Mouse (Mus musculus): ENCODE measurements around the gene Lamp2. TPM values are rescaled to one million over a fixed set of nuclear protein-coding genes. Genes with fewer than 3 reads are reported as not detected.
A peak's percentile ranks its signal among the peaks of the same experiment; 100 is the strongest.

Lamp2 gene
- polyA plus RNA-seq, 1 experiment from 2014 or later: 155 TPM

DNA sequence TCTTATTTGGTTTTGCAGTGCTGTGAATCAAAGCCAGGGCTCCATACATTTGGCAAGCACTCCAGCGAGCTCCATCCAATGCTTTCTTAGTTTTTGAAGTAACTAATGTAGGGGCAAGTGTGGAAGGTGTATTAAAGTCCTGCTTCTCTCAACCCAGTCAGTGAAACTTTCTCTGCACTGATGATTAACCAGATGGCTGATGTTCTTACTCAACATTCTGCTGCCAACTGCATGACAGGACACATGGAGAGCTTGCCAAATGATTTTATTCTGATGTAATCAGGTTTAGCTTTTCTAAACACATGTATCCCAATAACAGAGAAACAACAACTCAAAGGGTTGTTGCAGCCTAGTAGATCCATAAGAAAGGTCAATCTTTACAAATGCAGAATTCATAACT, 13.8 kb downstream of the Lamp2 start:
- Histone ChIP-seq H3K36me3 (ENCODE audit: control insufficient read depth, insufficient read depth, low read length) (peaks cover 2% of the 10 kb centered on the region; the same call in 1 of the 2 replicates), H3K9ac (ENCODE audit: low read depth, low read length) (no peak overlapping the region), H3K27ac (ENCODE audit: low read depth, low read length) (no peak overlapping the region), H3K9me3 (ENCODE audit: control insufficient read depth, low read length) (no peaks in the 10 kb centered on the region), H3K4me3 (ENCODE audit: low read length) (no peak overlapping the region), H3K4me1 (ENCODE audit: control insufficient read depth, insufficient read depth, low read length) (no peaks in the 10 kb centered on the region), H3K4me2 (replicated peaks; ENCODE audit: low read depth, low read length) (no peak overlapping the region), H3K27me3 (ENCODE audit: control insufficient read depth, insufficient read depth, low read length) (no peaks in the 10 kb centered on the region)
- no peak for ATAC-seq (ENCODE audit: low FRiP score, low TSS enrichment)
- WGBS: 92% methylated on average over 1 of the region's 1 CpGs

DNA sequence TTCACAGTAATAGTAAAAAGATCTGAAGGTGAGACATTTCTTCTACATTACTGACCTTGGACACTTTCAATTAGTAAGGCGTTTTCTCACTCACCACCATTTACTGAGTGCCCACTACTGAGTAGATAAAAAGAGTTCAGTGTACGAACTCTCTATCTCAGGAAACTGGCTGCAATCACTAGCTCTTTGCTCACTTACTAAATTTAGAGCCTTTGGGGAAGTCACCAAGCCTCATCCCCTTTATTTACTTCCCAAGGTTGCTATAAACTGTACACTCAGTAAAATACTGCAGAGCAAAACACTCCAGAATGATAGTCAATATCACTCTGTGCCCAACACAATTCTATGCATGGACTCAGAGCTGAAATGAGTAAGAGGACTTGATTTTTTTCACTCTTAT, 16.6 kb downstream of the Lamp2 start:
- Histone ChIP-seq H3K4me2 (replicated peaks; ENCODE audit: low read depth, low read length) (no peak overlapping the region), H3K4me1 (ENCODE audit: control insufficient read depth, insufficient read depth, low read length) (no peaks in the 10 kb centered on the region), H3K36me3 (ENCODE audit: control insufficient read depth, insufficient read depth, low read length) (peaks cover 2% of the 10 kb centered on the region; the same call in 1 of the 2 replicates), H3K27ac (ENCODE audit: low read depth, low read length) (no peak overlapping the region), H3K9me3 (ENCODE audit: control insufficient read depth, low read length) (no peaks in the 10 kb centered on the region), H3K27me3 (ENCODE audit: control insufficient read depth, insufficient read depth, low read length) (no peaks in the 10 kb centered on the region), H3K4me3 (ENCODE audit: low read length) (no peak overlapping the region), H3K9ac (ENCODE audit: low read depth, low read length) (no peak overlapping the region)
- ATAC-seq (ENCODE audit: low FRiP score, low TSS enrichment): no peak
- 61% methylated on average over 2 of the region's 2 CpGs for WGBS

- H3K4me3 ChIP-seq (ENCODE audit: low read length): no peak overlapping the region
- ATAC-seq (ENCODE audit: low FRiP score, low TSS enrichment): no peak
- H3K27ac ChIP-seq (ENCODE audit: low read depth, low read length): no peak overlapping the region
- no peaks in the 10 kb centered on the region for H3K4me1 ChIP-seq (ENCODE audit: control insufficient read depth, insufficient read depth, low read length)
- no peak overlapping the region for H3K9ac ChIP-seq (ENCODE audit: low read depth, low read length)
- H3K36me3 ChIP-seq (ENCODE audit: control insufficient read depth, insufficient read depth, low read length): peaks cover 2% of the 10 kb centered on the region; the same call in 1 of the 2 replicates
- 56% methylated on average over 7 of the region's 7 CpGs for WGBS
- no peak overlapping the region for H3K4me2 ChIP-seq (replicated peaks; ENCODE audit: low read depth, low read length)
- H3K27me3 ChIP-seq (ENCODE audit: control insufficient read depth, insufficient read depth, low read length): no peaks in the 10 kb centered on the region
- no peaks in the 10 kb centered on the region for H3K9me3 ChIP-seq (ENCODE audit: control insufficient read depth, low read length)
These were observed 18.0 kb downstream of the Lamp2 start for GRCm38 (mm10) chrX:38438147-38438791.

DNA sequence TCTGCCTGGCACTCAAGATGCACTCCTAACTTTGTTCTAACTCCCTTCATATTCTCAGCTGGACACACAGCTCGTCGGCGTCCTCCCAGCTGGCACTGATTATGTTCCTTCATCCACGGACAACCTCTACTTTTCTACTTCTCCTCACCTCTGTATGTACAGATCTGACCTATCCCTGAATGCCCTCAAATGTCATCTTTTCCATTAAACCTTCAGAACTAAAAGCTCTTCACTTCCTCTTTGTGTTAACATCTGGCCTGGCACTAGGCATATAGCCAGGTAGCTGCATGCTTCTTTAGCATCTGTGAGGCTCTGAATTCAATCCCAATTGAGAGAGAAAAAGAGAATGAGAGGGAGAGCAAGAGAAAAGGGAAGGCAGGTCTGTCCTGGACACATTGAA, 26.8 kb downstream of the Lamp2 start:
- no peaks in the 10 kb centered on the region for H3K4me1 ChIP-seq (ENCODE audit: control insufficient read depth, insufficient read depth, low read length)
- H3K27me3 ChIP-seq (ENCODE audit: control insufficient read depth, insufficient read depth, low read length): no peaks in the 10 kb centered on the region
- no peak for ATAC-seq (ENCODE audit: low FRiP score, low TSS enrichment)
- H3K36me3 ChIP-seq (ENCODE audit: control insufficient read depth, insufficient read depth, low read length): peaks cover 7% of the 10 kb centered on the region; the same call in 1 of the 2 replicates
- H3K4me3 ChIP-seq (ENCODE audit: low read length): no peak overlapping the region
- no peak overlapping the region for H3K27ac ChIP-seq (ENCODE audit: low read depth, low read length)
- WGBS: 67% methylated on average over 4 of the region's 4 CpGs
- H3K9ac ChIP-seq (ENCODE audit: low read depth, low read length): no peak overlapping the region
- H3K9me3 ChIP-seq (ENCODE audit: control insufficient read depth, low read length): no peaks in the 10 kb centered on the region
- no peak overlapping the region for H3K4me2 ChIP-seq (replicated peaks; ENCODE audit: low read depth, low read length)

- Histone ChIP-seq H3K36me3 (ENCODE audit: control insufficient read depth, insufficient read depth, low read length) (peaks cover 8% of the 10 kb centered on the region; the same call in 1 of the 2 replicates), H3K4me2 (replicated peaks; ENCODE audit: low read depth, low read length) (no peak overlapping the region), H3K27me3 (ENCODE audit: control insufficient read depth, insufficient read depth, low read length) (no peaks in the 10 kb centered on the region), H3K4me1 (ENCODE audit: control insufficient read depth, insufficient read depth, low read length) (no peaks in the 10 kb centered on the region), H3K9me3 (ENCODE audit: control insufficient read depth, low read length) (no peaks in the 10 kb centered on the region), H3K4me3 (ENCODE audit: low read length) (no peak overlapping the region), H3K27ac (ENCODE audit: low read depth, low read length) (no peak overlapping the region), H3K9ac (ENCODE audit: low read depth, low read length) (no peak overlapping the region)
- ATAC-seq (ENCODE audit: low FRiP score, low TSS enrichment): peak; percentile 85
- 56% methylated on average over 3 of the region's 3 CpGs for WGBS
These were observed 27.3 kb downstream of the Lamp2 start for GRCm38 (mm10) chrX:38428818-38429440.

GRCm38 (mm10) chrX:38426043-38426442, 30.2 kb downstream of the Lamp2 start:
- Histone ChIP-seq H3K4me3 (ENCODE audit: low read length) (no peak overlapping the region), H3K9me3 (ENCODE audit: control insufficient read depth, low read length) (no peaks in the 10 kb centered on the region), H3K4me1 (ENCODE audit: control insufficient read depth, insufficient read depth, low read length) (no peaks in the 10 kb centered on the region), H3K9ac (ENCODE audit: low read depth, low read length) (no peak overlapping the region), H3K36me3 (ENCODE audit: control insufficient read depth, insufficient read depth, low read length) (peaks cover 17% of the 10 kb centered on the region; the same call in 1 of the 2 replicates), H3K27ac (ENCODE audit: low read depth, low read length) (no peak overlapping the region), H3K4me2 (replicated peaks; ENCODE audit: low read depth, low read length) (no peak overlapping the region), H3K27me3 (ENCODE audit: control insufficient read depth, insufficient read depth, low read length) (no peaks in the 10 kb centered on the region)
- WGBS: 68% methylated on average over 1 of the region's 1 CpGs
- ATAC-seq (ENCODE audit: low FRiP score, low TSS enrichment): no peak

GRCm38 (mm10) chrX:38423096-38423495, 33.2 kb downstream of the Lamp2 start:
- no peak overlapping the region for H3K4me2 ChIP-seq (replicated peaks; ENCODE audit: low read depth, low read length)
- H3K4me3 ChIP-seq (ENCODE audit: low read length): no peak overlapping the region
- peaks cover 14% of the 10 kb centered on the region; the same call in 1 of the 2 replicates for H3K36me3 ChIP-seq (ENCODE audit: control insufficient read depth, insufficient read depth, low read length)
- WGBS: 81% methylated on average over 3 of the region's 3 CpGs
- H3K27ac ChIP-seq (ENCODE audit: low read depth, low read length): no peak overlapping the region
- no peaks in the 10 kb centered on the region for H3K27me3 ChIP-seq (ENCODE audit: control insufficient read depth, insufficient read depth, low read length)
- no peak for ATAC-seq (ENCODE audit: low FRiP score, low TSS enrichment)
- H3K9me3 ChIP-seq (ENCODE audit: control insufficient read depth, low read length): no peaks in the 10 kb centered on the region
- no peak overlapping the region for H3K9ac ChIP-seq (ENCODE audit: low read depth, low read length)
- no peaks in the 10 kb centered on the region for H3K4me1 ChIP-seq (ENCODE audit: control insufficient read depth, insufficient read depth, low read length)

DNA sequence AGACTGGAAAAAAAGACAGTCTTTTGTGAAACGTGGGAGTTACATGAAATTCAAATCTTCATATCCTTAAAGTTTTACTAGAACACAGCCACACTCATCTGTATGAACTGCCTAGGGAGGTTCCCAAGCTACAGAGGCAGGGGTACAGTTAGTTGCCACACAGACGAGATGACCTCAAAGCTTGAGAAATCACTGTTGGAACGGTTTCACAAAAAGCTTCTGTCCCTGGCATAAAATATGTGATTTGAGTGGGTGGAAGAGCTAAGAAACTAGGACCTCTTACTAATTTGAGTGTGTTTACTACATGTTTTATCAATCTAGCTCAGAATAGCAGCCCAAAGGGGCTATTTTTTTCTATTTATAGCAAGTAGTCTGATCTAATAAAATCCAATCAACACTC, 33.9 kb downstream of the Lamp2 start:
- Histone ChIP-seq H3K4me1 (ENCODE audit: control insufficient read depth, insufficient read depth, low read length) (no peaks in the 10 kb centered on the region), H3K4me2 (replicated peaks; ENCODE audit: low read depth, low read length) (no peak overlapping the region), H3K9me3 (ENCODE audit: control insufficient read depth, low read length) (no peaks in the 10 kb centered on the region), H3K27me3 (ENCODE audit: control insufficient read depth, insufficient read depth, low read length) (no peaks in the 10 kb centered on the region), H3K4me3 (ENCODE audit: low read length) (no peak overlapping the region), H3K9ac (ENCODE audit: low read depth, low read length) (no peak overlapping the region), H3K27ac (ENCODE audit: low read depth, low read length) (no peak overlapping the region), H3K36me3 (ENCODE audit: control insufficient read depth, insufficient read depth, low read length) (peaks cover 14% of the 10 kb centered on the region; the same call in 1 of the 2 replicates)
- 67% methylated on average over 3 of the region's 3 CpGs for WGBS
- ATAC-seq (ENCODE audit: low FRiP score, low TSS enrichment): no peak

DNA sequence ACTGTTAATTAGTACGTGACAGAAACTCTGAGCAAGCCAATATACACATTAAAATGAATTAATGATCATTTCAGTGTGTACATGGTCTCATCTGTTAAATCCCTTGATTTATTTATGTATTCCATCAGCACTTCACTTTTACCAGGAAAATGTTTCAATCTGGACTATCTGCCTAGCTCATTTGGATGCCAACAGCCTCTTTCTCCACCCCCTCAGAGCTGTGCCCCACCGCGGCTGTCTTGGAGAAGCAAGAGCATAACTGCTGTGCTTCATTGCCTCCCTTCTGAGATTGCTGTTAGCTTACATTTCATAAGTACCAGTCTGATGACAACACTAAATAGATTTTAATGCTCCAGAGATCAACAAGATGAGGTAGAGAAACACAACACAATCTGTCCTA, 52.4 kb downstream of the Lamp2 start:
- Histone ChIP-seq H3K4me2 (replicated peaks; ENCODE audit: low read depth, low read length) (no peak overlapping the region), H3K36me3 (ENCODE audit: control insufficient read depth, insufficient read depth, low read length) (no peaks in the 10 kb centered on the region), H3K4me1 (ENCODE audit: control insufficient read depth, insufficient read depth, low read length) (no peaks in the 10 kb centered on the region), H3K9me3 (ENCODE audit: control insufficient read depth, low read length) (no peaks in the 10 kb centered on the region), H3K4me3 (ENCODE audit: low read length) (no peak overlapping the region), H3K27ac (ENCODE audit: low read depth, low read length) (no peak overlapping the region), H3K9ac (ENCODE audit: low read depth, low read length) (no peak overlapping the region), H3K27me3 (ENCODE audit: control insufficient read depth, insufficient read depth, low read length) (no peaks in the 10 kb centered on the region)
- ATAC-seq (ENCODE audit: low FRiP score, low TSS enrichment): no peak
- 65% methylated on average over 3 of the region's 3 CpGs for WGBS
